Mouse (Mus musculus) urinary bladder, postnatal 10 days (tissue): ENCODE data around the gene Nedd8.

Experiments used
- DNase-seq: peaks from one replicate; pipeline ENCODE4 v3.0.0; 2022; ENCODE audit warnings: low spot score

The Nedd8 gene

GRCm38 (mm10) chr14:55614565-55615178 is 57.3 kb downstream of the Nedd8 start:
- no peak for DNase-seq

- DNase-seq: no peak
Observed at GRCm38 (mm10) chr14:55613346-55613745, 58.6 kb downstream of the Nedd8 start.
